Mouse (Mus musculus): Measurements from ENCODE around the gene Rmi2.

- no peak for TF ChIP-seq CTCF (IDR thresholded peaks at IDR 0.05; ENCODE audit: control insufficient read depth, insufficient read depth, low read length)
- TF ChIP-seq POLR2A (IDR thresholded peaks at IDR 0.05; ENCODE audit: borderline replicate concordance, control insufficient read depth, low read depth, low read length) = no peak
Measured at GRCm38 (mm10) chr16:10790702-10791101, 44.2 kb upstream of the Rmi2 start, which contains the start of gene Prm3.
